Mouse (Mus musculus) cerebellum, adult 2 months (tissue): ENCODE results near the gene Hebp1.
A peak's percentile ranks its signal among the peaks of the same experiment; 100 is the strongest.

Source experiments
- CTCF ChIP-seq: fragments of 200-500 bp; IDR thresholded peaks from 2 replicates; pipeline ENCODE4 v1.5.1; 2011; ENCODE audit warnings: low read depth, mild to moderate bottlenecking, control low read depth, low read length, moderate library complexity, borderline replicate concordance; ENCODE audit not compliant: insufficient read depth
- POLR2A ChIP-seq: fragments of 200-500 bp; IDR thresholded peaks from 2 replicates; pipeline ENCODE4 v1.6.1; 2011; ENCODE audit warnings: low read length, control low read depth, borderline replicate concordance; ENCODE audit not compliant: insufficient read depth

DNA sequence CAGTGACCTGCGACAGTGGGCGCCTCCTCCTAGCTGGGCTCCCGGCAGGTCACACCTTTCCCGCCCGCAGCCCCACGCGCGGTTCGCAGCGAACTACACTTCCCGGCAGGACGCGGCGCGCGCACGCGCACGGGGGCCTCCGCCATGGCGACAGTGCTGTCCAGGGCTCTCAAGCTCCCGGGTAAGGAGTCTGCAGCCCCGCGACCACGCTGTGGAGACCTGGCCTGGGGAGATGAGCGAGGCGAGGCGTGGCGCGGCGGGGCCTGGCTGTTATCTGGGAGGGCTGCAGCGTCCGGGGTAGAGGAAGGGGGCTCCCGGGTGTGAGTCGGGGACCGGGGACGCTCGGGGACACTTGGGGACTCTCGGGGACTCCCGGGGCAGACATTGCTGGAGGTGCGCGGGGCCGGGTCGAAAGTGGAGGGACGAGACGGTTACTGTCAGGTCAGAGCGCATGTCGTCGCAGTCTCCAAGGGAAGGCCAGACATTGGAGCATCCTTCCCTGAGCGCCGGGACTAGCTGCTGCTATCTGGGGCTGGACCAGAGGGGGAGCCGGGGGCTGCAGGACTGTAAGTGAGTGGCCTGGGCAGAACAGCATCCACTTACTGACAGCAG is at the start of gene Hebp1, which contains the start of gene Fam234b:
- peak; percentile 59; the same call in 1 of the 2 replicates for TF ChIP-seq POLR2A
- no peak for TF ChIP-seq CTCF
